Mouse (Mus musculus) neural tube, embryonic 14.5 days (tissue): ENCODE results near the gene Dennd1a. TPM values are rescaled to one million over a fixed set of nuclear protein-coding genes. Genes with fewer than 3 reads are reported as not detected.

Experiments
- ATAC-seq: fragments of 200-750 bp; cut with Nextera tagmentation; 2 replicates; pipeline ENCODE4 v1.8.0; 2017; ENCODE audit warnings: low read depth, mild to moderate bottlenecking, moderate TSS enrichment, moderate library complexity
- H3K27ac ChIP-seq: fragments of 300-500 bp; sonication (generic); 2 replicates; pipeline ENCODE4 v1.5.1; 2014; ENCODE audit warnings: low read depth, mild to moderate bottlenecking, control low read depth, low read length, moderate library complexity, mixed read lengths
- H3K27me3 ChIP-seq: fragments of 300-500 bp; sonication (generic); 2 replicates; pipeline ENCODE4 v1.6.1; 2014; ENCODE audit warnings: low read length; ENCODE audit not compliant: control insufficient read depth, insufficient read depth
- H3K36me3 ChIP-seq: fragments of 300-500 bp; sonication (generic); 2 replicates; pipeline ENCODE4 v1.6.1; 2014; ENCODE audit warnings: low read length, mixed read lengths; ENCODE audit not compliant: control insufficient read depth, insufficient read depth
- H3K4me1 ChIP-seq: fragments of 300-500 bp; sonication (generic); 2 replicates; pipeline ENCODE4 v1.6.1; 2014; ENCODE audit warnings: low read length; ENCODE audit not compliant: control insufficient read depth, insufficient read depth
- H3K4me2 ChIP-seq: fragments of 300-500 bp; sonication (generic); 2 replicates; pipeline ENCODE4 v1.6.1; 2014; ENCODE audit warnings: mild to moderate bottlenecking, low read depth, low read length, control low read depth
- H3K4me3 ChIP-seq: fragments of 300-500 bp; sonication (generic); 2 replicates; pipeline ENCODE4 v1.5.1; 2014; ENCODE audit warnings: low read depth, low read length, control low read depth, mixed read lengths
- H3K9ac ChIP-seq: fragments of 300-500 bp; sonication (generic); replicated peaks from 2 replicates; pipeline ENCODE4 v1.6.1; 2014; ENCODE audit warnings: low read depth, mild to moderate bottlenecking, control low read depth, low read length, mixed read lengths
- H3K9me3 ChIP-seq: fragments of 300-500 bp; sonication (generic); 2 replicates; pipeline ENCODE4 v1.6.1; 2016; ENCODE audit warnings: low read length; ENCODE audit not compliant: control insufficient read depth
- WGBS: fragments of 180-500 bp; shearing (Covaris S2); extraction: QIAGEN DNeasy Blood & Tissue Kit; methylation state at CpG from one replicate; pipeline ENCODE4 v1.1.7; 2014; 5-methylcytosine and 5-hydroxymethylcytosine counted together
- polyA plus RNA-seq: library from polyadenylated mRNA; unstranded; fragments of >200 nt; fragmentation: Nextera tagmentation; extraction: Ambion mirVana; gene quantifications from 2 replicates; pipeline ENCODE4 v1.2.1, GENCODE M21; 2014

Dennd1a gene
- polyA plus RNA-seq, 1 experiment from 2014 or later: 17.8 TPM

DNA sequence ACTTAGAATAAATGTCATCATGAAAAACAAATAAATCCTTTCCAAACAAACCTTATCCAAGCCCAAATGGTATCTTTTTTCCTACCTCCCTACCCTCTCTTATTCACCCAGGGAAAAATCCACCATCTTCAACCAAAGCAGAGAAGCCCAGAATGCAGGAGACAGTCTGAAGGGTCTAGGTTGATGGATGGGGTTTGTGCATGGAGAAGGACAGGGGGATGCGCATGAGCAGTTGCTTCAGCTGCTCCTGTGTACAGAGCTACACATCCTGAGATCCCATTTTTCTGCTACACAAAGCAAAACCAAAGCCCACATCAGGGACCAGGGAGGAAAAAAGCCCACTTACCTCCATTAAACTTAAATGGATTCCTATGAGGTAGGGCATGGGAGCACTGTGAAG, 304.5 kb downstream of the Dennd1a start:
- no peak overlapping the region for H3K9ac ChIP-seq
- WGBS: 84% methylated on average over 1 of the region's 1 CpGs
- H3K4me3 ChIP-seq: no peak overlapping the region
- H3K27me3 ChIP-seq: no peaks in the 10 kb centered on the region
- no peaks in the 10 kb centered on the region for H3K4me1 ChIP-seq
- H3K27ac ChIP-seq: no peak overlapping the region
- no peak overlapping the region for H3K4me2 ChIP-seq
- H3K36me3 ChIP-seq: no peaks in the 10 kb centered on the region
- no peak for ATAC-seq
- no peaks in the 10 kb centered on the region for H3K9me3 ChIP-seq

DNA sequence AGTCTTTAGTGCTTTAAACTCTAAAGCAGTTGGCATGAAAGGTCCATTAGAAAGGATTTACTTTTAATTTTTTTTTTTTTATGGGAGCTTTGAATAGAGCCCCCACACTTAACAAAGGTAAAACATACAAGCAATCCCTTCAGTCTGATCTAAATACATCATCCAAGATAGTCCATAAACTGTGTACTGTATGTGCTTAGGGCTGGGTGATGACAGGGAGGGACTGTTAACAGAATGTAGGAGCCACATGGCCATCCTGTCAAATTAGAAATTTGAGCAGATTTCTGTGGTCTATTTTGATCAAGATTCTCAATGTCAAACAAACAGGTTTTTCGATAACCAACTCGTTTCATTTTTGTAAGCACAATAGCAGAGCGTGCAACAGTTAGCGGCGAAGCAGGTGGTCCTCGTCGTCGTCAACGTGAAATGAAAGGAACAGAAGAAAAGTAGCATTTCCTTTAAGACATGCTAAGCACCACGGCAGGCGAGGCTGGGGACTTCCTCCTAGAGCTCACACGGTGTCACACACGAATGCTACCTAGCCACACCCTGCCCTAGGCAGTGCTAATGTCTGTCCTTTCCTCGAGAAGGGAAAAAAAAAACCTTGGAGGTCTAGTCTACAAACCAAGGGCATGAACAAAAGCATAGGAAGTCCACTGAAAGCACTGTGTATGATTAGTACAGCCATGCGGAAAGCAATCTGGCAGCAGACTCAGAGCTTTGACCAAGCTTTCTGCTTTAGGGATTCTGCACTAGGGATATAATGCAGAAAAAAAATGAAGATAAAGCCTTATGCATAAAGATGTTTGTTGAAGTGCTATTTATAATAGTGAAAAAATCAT, 305.4 kb downstream of the Dennd1a start:
- Histone ChIP-seq H3K4me1 (no peaks in the 10 kb centered on the region), H3K36me3 (no peaks in the 10 kb centered on the region), H3K27me3 (no peaks in the 10 kb centered on the region), H3K4me3 (no peak overlapping the region), H3K4me2 (no peak overlapping the region), H3K9ac (no peak overlapping the region), H3K27ac (no peak overlapping the region), H3K9me3 (no peaks in the 10 kb centered on the region)
- ATAC-seq: no peak
- 79% methylated on average over 15 of the region's 15 CpGs for WGBS

DNA sequence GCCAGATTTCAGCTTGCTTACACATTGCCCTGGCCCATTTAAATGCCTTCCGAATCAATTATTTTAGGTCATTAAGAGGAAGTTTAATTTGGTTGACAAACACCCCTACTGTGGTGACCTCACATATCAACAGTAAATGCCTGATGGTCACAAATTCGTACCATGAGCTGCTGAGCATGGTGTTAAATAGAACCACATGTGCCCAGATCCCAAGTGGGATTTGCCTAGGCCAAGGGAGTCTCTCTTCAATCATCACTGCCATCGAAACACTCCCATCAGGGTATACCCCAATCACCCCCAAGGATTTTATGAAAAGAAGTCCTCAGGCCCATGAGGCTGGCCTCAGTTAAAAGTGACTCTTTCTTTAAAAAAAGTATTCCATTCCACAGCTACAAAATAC, 313.0 kb downstream of the Dennd1a start:
- WGBS: 69% methylated on average over 3 of the region's 3 CpGs

DNA sequence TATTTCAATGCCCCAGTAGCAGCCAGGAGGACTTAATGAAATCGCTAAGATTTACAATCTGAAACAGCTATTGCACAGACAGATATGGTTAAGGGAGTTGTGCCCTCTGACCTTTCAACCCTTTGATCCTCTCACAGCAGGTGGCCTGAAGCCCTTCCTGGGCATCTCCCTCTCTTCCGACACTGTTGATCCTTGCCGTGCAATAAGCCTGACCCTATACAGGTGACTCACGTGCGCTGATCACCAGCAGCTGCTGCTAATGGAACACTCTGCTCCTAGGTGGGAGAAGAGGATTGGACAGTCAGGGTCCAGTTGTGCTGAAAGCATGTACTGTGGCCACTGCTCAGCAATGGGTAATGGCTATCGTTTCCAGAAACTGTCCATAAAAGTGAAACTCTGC, 314.6 kb downstream of the Dennd1a start:
- no peaks in the 10 kb centered on the region for H3K27me3 ChIP-seq
- no peak overlapping the region for H3K4me2 ChIP-seq
- no peaks in the 10 kb centered on the region for H3K36me3 ChIP-seq
- no peaks in the 10 kb centered on the region for H3K4me1 ChIP-seq
- no peak for ATAC-seq
- no peak overlapping the region for H3K27ac ChIP-seq
- WGBS: 51% methylated on average over 6 of the region's 6 CpGs
- H3K9ac ChIP-seq: no peak overlapping the region
- no peaks in the 10 kb centered on the region for H3K9me3 ChIP-seq
- no peak overlapping the region for H3K4me3 ChIP-seq

More for the DNA sequence above, 313.0 kb downstream of the Dennd1a start:
- no peaks in the 10 kb centered on the region for H3K4me1 ChIP-seq
- H3K9me3 ChIP-seq: no peaks in the 10 kb centered on the region
- no peak overlapping the region for H3K27ac ChIP-seq
- H3K4me2 ChIP-seq: no peak overlapping the region
- H3K36me3 ChIP-seq: no peaks in the 10 kb centered on the region
- H3K27me3 ChIP-seq: no peaks in the 10 kb centered on the region
- no peak for ATAC-seq
- H3K4me3 ChIP-seq: no peak overlapping the region
- no peak overlapping the region for H3K9ac ChIP-seq

DNA sequence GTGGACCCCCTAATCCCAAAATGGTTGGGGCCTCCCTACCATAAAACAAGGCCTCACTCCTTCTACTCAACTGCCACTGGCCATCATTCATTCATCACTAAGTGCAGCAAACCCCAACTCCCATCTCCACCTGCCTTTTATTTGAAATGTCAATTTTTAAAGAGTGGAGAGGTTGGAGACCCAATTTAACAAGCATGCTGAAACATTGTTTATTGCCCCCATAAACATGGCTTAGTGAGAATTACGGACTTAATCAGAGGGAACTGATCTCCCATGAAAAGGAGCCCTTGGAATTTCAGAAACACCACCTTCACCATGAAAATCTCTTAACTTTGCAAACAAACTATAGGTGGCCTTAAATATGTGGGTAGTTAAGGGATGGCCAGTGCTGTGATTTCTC, 315.5 kb downstream of the Dennd1a start:
- H3K4me2 ChIP-seq: no peak overlapping the region
- H3K27ac ChIP-seq: no peak overlapping the region
- H3K4me1 ChIP-seq: no peaks in the 10 kb centered on the region
- ATAC-seq: no peak
- no peak overlapping the region for H3K4me3 ChIP-seq
- H3K36me3 ChIP-seq: no peaks in the 10 kb centered on the region
- WGBS: 49% methylated on average over 1 of the region's 1 CpGs
- no peaks in the 10 kb centered on the region for H3K9me3 ChIP-seq
- H3K9ac ChIP-seq: no peak overlapping the region
- H3K27me3 ChIP-seq: no peaks in the 10 kb centered on the region

DNA sequence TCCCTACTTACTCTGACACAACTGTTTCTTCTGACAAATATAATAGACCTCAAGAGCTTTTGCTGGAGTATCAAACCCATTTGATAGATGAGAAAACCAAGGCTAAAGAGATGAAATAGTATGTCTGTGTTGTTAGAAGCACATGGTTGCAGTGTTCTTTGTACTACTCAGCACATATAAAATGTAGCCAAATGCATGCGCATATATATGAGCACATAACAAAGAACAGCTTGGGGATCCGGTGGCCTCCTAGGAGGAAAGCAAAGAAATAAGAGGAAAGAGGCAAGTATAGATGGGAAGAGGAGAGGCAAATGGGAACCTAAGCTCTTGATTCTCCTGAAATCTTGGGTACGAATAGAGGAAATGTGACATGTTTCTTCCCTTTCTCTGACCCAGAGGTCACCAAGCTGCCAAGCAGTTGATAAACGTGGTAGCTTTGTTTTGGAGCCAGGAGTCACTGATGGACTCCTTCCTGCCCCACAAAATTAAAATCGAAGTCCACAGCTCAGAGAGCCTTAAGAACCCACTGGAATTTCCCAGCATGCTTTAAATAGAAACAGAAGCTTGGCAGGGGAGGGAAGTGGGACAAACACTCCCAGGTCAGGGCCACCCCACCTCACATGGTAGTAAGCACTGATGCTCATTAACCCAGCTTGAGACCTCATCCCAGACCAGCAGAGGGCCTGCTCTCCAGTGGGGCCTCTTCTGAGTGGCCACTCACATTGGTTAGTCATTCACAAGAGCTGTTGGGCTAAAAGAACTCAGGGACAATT, 317.3 kb downstream of the Dennd1a start:
- no peaks in the 10 kb centered on the region for H3K4me1 ChIP-seq
- H3K27ac ChIP-seq: no peak overlapping the region
- 43% methylated on average over 5 of the region's 5 CpGs for WGBS
- no peak overlapping the region for H3K9ac ChIP-seq
- no peaks in the 10 kb centered on the region for H3K9me3 ChIP-seq
- H3K4me2 ChIP-seq: no peak overlapping the region
- H3K27me3 ChIP-seq: no peaks in the 10 kb centered on the region
- no peak overlapping the region for H3K4me3 ChIP-seq
- H3K36me3 ChIP-seq: no peaks in the 10 kb centered on the region
- no peak for ATAC-seq

DNA sequence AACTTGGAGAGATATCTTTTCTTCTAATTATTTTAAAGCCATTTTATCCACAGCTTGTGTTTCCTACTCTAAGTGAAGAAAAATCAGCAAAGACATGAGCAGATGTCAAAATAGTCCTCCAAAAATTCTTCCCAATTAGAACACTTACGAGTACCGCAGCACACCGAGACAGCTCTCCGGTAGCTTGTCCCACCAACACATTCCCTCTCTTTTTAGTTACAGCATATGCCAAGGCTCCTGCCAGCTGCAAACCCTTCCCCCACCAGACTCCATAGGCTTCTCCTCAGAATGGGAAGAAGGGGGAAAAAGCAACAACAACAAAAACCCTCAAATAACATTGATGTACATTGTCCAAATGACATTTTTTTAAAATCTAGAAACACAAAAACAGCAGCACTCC, 322.7 kb downstream of the Dennd1a start:
- 91% methylated on average over 4 of the region's 4 CpGs for WGBS
- no peak overlapping the region for H3K27ac ChIP-seq

DNA sequence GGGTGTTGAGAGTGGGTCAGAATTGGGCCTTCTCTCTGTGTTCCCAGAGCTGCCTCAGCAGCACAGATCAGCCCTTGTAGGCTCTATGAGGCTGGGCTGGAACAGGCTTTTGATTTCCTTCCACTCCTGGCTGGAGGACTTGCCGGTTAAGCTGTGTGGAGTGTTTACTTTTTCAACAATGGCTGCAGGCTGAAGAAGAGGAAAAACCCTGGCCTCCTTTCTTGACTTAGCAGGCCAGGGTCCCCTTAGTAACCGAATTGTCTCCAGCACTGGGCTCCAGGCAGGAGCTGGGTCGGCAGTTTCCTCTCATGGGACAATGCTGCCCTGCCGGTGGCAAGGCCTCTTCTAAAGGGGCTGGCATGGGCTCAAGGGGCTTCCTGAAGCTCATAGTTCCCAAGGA, 323.8 kb downstream of the Dennd1a start:
- no peak for ATAC-seq
- Histone ChIP-seq H3K27ac (no peak overlapping the region), H3K4me3 (no peak overlapping the region), H3K36me3 (no peaks in the 10 kb centered on the region), H3K9ac (no peak overlapping the region), H3K4me1 (no peaks in the 10 kb centered on the region), H3K9me3 (no peaks in the 10 kb centered on the region), H3K27me3 (no peaks in the 10 kb centered on the region), H3K4me2 (no peak overlapping the region)
- 52% methylated on average over 4 of the region's 4 CpGs for WGBS

More for the DNA sequence above, 322.7 kb downstream of the Dennd1a start:
- Histone ChIP-seq H3K4me1 (no peaks in the 10 kb centered on the region), H3K9me3 (no peaks in the 10 kb centered on the region), H3K4me2 (no peak overlapping the region), H3K9ac (no peak overlapping the region), H3K27me3 (no peaks in the 10 kb centered on the region), H3K4me3 (no peak overlapping the region), H3K36me3 (no peaks in the 10 kb centered on the region)
- ATAC-seq: no peak

DNA sequence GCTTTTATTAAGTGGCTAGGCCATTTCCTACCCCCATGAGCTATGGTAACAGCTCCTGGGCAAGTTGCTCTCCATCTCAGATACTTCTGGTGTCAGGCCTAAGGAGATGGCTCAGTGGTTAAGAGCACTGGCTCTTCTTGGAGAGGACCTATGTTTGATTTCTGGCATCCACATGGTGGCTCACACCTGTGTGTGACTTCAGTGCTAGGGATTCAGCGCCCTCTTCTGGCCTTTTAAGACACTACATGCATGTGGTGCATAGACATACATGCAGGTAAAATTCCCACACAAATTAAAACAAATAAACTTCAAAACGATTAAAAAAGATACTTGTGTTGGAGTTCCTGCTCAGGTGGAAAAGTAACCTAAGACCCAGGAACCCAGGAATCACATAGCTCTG, 338.8 kb downstream of the Dennd1a start:
- 26% methylated on average over 2 of the region's 2 CpGs for WGBS
- Histone ChIP-seq H3K9me3 (no peaks in the 10 kb centered on the region), H3K4me2 (no peak overlapping the region), H3K27ac (no peak overlapping the region), H3K27me3 (no peaks in the 10 kb centered on the region), H3K9ac (no peak overlapping the region), H3K4me1 (no peaks in the 10 kb centered on the region), H3K36me3 (no peaks in the 10 kb centered on the region), H3K4me3 (no peak overlapping the region)
- no peak for ATAC-seq
